Mouse (Mus musculus) liver, postnatal 0 days (tissue): Measurements from ENCODE around the gene Epo. TPM values are rescaled to one million over a fixed set of nuclear protein-coding genes. Genes with fewer than 3 reads are reported as not detected.

Experiments
- ATAC-seq: fragments of 200-750 bp; cut with Nextera tagmentation; 2 replicates; pipeline ENCODE4 v1.8.0; 2017; ENCODE audit warnings: mild to moderate bottlenecking, moderate library complexity
- DNase-seq: peaks from one replicate; pipeline ENCODE4 v3.0.0-alpha.2; 2016
- H3K27ac ChIP-seq: fragments of 300-500 bp; sonication (generic); 2 replicates; pipeline ENCODE4 v1.5.1; 2014; ENCODE audit warnings: antibody characterized with exemption, moderate library complexity, mild to moderate bottlenecking, low read depth
- H3K27me3 ChIP-seq: fragments of 300-500 bp; sonication (generic); 2 replicates; pipeline ENCODE4 v1.6.1; 2014; ENCODE audit warnings: low read length, control low read depth, mixed read lengths; ENCODE audit not compliant: insufficient read depth
- H3K36me3 ChIP-seq: fragments of 300-500 bp; sonication (generic); replicated peaks from 2 replicates; pipeline ENCODE4 v1.6.1; 2014; ENCODE audit warnings: mild to moderate bottlenecking, control low read depth, low read length, moderate library complexity, mixed read lengths; ENCODE audit not compliant: insufficient read depth
- H3K4me1 ChIP-seq: fragments of 300-500 bp; sonication (generic); 2 replicates; pipeline ENCODE4 v1.6.1; 2014; ENCODE audit warnings: antibody characterized with exemption, mild to moderate bottlenecking, control low read depth; ENCODE audit not compliant: insufficient read depth
- H3K4me2 ChIP-seq: fragments of 300-500 bp; sonication (generic); 2 replicates; pipeline ENCODE4 v1.6.1; 2014; ENCODE audit warnings: low read depth, mild to moderate bottlenecking, low read length, moderate library complexity, mixed read lengths
- H3K4me3 ChIP-seq: fragments of 300-500 bp; sonication (generic); 2 replicates; pipeline ENCODE4 v1.5.1; 2014; ENCODE audit warnings: low read depth, low read length
- H3K9ac ChIP-seq: fragments of 300-500 bp; sonication (generic); replicated peaks from 2 replicates; pipeline ENCODE4 v1.6.1; 2014; ENCODE audit warnings: mild to moderate bottlenecking, moderate library complexity
- H3K9me3 ChIP-seq: fragments of 300-500 bp; sonication (generic); 2 replicates; pipeline ENCODE4 v1.6.1; 2016; ENCODE audit warnings: mild to moderate bottlenecking, control low read depth, low read length, mixed read lengths
- CTCF ChIP-seq: sonication (generic); IDR thresholded peaks from 2 replicates; pipeline ENCODE4 v1.5.1; 2016; ENCODE audit warnings: antibody characterized with exemption, low read depth
- EP300 ChIP-seq: IDR thresholded peaks from 2 replicates; pipeline ENCODE4 v1.6.1; 2016; ENCODE audit warnings: antibody characterized with exemption, low read depth, mild to moderate bottlenecking
- WGBS: fragments of 180-500 bp; shearing (Covaris S2); extraction: QIAGEN DNeasy Blood & Tissue Kit; methylation state at CpG from one replicate; pipeline ENCODE4 v1.1.7; 2014; ENCODE audit not compliant: insufficient replicate concordance; 5-methylcytosine and 5-hydroxymethylcytosine counted together
- polyA plus RNA-seq: library from polyadenylated mRNA; unstranded; fragments of >200 nt; fragmentation: Nextera tagmentation; extraction: Ambion mirVana; gene quantifications from 2 replicates; pipeline ENCODE4 v1.2.1, GENCODE M21; 2015

The Epo gene
- polyA plus RNA-seq, 1 experiment from 2014 or later = 0.26 TPM

- no peak overlapping the region for H3K9ac ChIP-seq
- H3K4me2 ChIP-seq = no peak overlapping the region
- peaks cover 13% of the 10 kb centered on the region for H3K4me1 ChIP-seq
- H3K9me3 ChIP-seq = no peaks in the 10 kb centered on the region
- H3K4me3 ChIP-seq = no peak overlapping the region
- ATAC-seq = no peak
- no peak for DNase-seq
- H3K27ac ChIP-seq = no peak overlapping the region
- H3K27me3 ChIP-seq = no peaks in the 10 kb centered on the region
- 79% methylated on average over 12 of the region's 12 CpGs for WGBS
- TF ChIP-seq EP300 (no peak), CTCF (no peak)
- peaks cover 6% of the 10 kb centered on the region for H3K36me3 ChIP-seq
Observed at GRCm38 (mm10) chr5:137513951-137514721, 18.9 kb downstream of the Epo start.

DNA sequence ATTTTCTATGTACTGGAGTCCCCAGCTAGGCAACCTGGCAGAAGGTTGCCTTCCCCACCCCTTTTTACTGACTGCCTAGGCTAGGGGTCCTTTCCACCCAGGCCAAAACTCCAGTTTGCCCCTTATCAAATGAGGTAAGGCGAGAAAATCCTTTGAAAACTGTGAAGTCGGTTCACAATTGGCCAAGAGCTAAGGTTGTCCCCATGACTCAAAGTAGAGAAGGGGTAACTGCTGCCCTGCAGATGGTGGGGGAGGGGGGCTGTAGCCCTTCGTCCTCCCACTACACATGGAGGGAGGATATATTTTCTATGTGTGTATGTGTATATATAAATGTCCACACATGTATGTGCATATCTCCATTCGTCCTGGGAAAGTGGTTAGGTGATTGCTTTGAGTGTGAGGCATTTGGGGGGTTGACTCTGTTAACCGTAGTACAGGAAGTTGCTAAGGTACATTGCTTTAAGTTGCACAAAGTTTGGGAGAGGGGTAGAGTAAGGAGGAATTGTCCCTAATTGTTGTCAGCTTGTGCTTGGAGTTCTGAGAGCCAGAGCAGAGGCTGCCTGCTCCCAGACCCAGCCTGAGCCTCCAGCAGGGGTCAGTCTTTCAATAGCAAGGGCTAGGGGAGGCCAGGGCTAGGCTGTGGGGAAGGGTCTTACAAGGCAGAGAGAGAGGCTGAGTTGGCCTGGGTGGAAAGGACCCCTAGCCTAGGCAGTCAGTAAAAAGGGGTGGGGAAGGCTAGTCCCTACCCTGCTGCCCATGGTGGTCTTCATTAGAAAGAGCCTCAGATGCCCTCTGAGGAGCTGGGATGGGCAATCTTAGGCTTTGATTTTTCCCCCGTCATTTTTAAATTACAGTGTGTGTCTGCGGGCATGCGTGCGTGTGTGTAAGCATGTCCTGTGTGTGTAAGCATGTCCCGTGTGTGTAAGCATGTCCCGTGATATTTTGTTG lies 19.9 kb downstream of the Epo start:
- DNase-seq (no peak), ATAC-seq (no peak)
- no peaks in the 10 kb centered on the region; the same call in 1 of the 2 replicates for H3K36me3 ChIP-seq
- no peaks in the 10 kb centered on the region for H3K9me3 ChIP-seq
- no peaks in the 10 kb centered on the region for H3K27me3 ChIP-seq
- no peak overlapping the region for H3K4me3 ChIP-seq
- no peak overlapping the region for H3K9ac ChIP-seq
- H3K4me1 ChIP-seq = peaks cover 13% of the 10 kb centered on the region
- TF ChIP-seq EP300 = no peak
- peak; percentile 72 for TF ChIP-seq CTCF
- H3K27ac ChIP-seq = no peak overlapping the region
- H3K4me2 ChIP-seq = no peak overlapping the region
- 76% methylated on average over 11 of the region's 11 CpGs for WGBS

GRCm38 (mm10) chr5:137511706-137512105 lies 21.3 kb downstream of the Epo start:
- Histone ChIP-seq H3K9me3 (no peaks in the 10 kb centered on the region), H3K27me3 (no peaks in the 10 kb centered on the region), H3K9ac (no peak overlapping the region), H3K36me3 (no peaks in the 10 kb centered on the region), H3K4me2 (peak overlapping the region; percentile 90), H3K4me1 (peaks cover 13% of the 10 kb centered on the region), H3K4me3 (peak overlapping the region; percentile 90), H3K27ac (no peak overlapping the region)
- ATAC-seq (no peak), DNase-seq (no peak)
- 63% methylated on average over 3 of the region's 3 CpGs for WGBS
- TF ChIP-seq EP300 = no peak
- TF ChIP-seq CTCF = no peak

DNA sequence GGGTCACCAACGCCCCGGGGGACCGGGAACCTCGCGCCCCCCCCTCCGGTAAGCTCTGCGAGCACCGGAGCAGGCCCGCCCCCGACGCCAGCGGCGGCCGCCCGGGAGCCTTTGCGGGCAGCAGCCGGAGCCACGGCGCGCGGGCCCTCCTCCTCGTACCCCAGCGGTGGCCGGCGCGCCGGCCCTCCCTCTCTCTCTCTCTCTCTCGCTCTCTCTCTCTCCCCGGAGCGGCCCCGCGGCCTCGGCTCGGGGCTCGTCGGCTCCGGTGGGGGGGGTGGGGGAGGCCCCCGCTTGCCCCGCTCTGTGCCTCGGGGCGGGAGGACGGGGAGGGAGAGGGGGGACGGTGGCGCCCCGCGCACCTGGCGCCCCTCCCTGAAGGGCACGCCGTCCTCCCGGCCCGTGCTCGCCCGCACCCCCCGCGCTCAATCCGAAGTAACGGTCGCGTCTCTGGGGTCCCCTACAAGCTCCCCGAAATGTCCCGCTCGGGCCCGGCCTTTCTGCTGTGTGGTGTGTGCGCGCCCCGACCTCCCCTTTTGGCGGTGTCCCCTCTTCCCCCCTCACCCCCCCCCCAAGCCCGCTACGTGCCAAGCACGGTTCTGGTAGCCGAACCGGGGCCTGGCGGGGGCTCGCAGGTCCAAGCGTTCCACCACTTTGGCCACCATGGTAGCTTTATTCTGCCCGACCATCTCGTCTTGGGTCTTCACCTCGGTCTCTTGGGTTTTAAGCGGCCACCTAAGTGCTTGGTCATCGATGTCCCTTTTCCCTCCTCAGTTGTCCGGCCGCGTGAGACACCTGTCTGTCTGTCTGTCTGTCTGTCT lies 22.3 kb downstream of the Epo start:
- H3K27ac ChIP-seq = peak overlapping the region; percentile 82
- peak; percentile 73 for ATAC-seq
- TF ChIP-seq EP300 (no peak), CTCF (no peak)
- no peaks in the 10 kb centered on the region for H3K27me3 ChIP-seq
- no peaks in the 10 kb centered on the region for H3K9me3 ChIP-seq
- H3K9ac ChIP-seq = peak overlapping the region; percentile 93
- H3K4me2 ChIP-seq = peak overlapping the region; percentile 90
- 2% methylated on average over 38 of the region's 83 CpGs for WGBS
- H3K4me1 ChIP-seq = peaks cover 13% of the 10 kb centered on the region
- DNase-seq = no peak
- H3K36me3 ChIP-seq = no peaks in the 10 kb centered on the region
- peak overlapping the region; percentile 90 for H3K4me3 ChIP-seq

DNA sequence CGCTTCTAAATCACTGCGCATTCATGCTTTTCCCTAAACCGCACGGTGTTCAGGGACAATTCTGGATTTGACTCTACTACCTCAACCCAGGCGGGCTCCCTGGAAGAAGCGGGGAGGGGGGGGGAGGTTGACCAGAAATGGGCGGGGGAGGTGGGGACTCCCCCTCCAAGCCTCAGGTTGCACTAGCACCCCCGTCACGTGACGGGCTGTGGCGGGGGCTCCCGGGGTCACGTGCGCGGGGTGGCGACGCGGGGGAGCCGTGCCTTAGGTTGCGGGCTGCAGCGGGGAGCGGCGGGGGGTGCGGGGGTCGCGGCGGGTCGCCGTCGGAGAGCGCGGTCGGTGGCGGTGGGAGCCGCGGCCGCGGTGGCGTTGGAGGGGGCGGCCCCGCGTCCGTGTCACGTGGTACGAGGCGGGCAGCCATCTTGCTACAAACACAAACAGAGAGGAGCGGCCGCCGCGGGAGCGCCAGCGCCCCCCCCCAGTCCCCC lies 23.0 kb downstream of the Epo start:
- H3K4me1 ChIP-seq = peaks cover 13% of the 10 kb centered on the region
- WGBS = 3% methylated on average over 26 of the region's 52 CpGs
- no peaks in the 10 kb centered on the region for H3K36me3 ChIP-seq
- peak; percentile 83 for DNase-seq
- peak overlapping the region; percentile 93 for H3K9ac ChIP-seq
- TF ChIP-seq CTCF (no peak), EP300 (no peak)
- H3K9me3 ChIP-seq = no peaks in the 10 kb centered on the region
- peak; percentile 84 for ATAC-seq
- peak overlapping the region; percentile 90 for H3K4me3 ChIP-seq
- H3K27me3 ChIP-seq = no peaks in the 10 kb centered on the region
- H3K27ac ChIP-seq = peak overlapping the region; percentile 82
- H3K4me2 ChIP-seq = peak overlapping the region; percentile 90

GRCm38 (mm10) chr5:137504041-137504440 lies 29.0 kb downstream of the Epo start:
- peaks cover 6% of the 10 kb centered on the region; the same call in 1 of the 2 replicates for H3K36me3 ChIP-seq
- H3K27ac ChIP-seq = no peak overlapping the region
- WGBS = 79% methylated on average over 6 of the region's 6 CpGs
- DNase-seq (no peak), ATAC-seq (no peak)
- H3K9ac ChIP-seq = no peak overlapping the region
- TF ChIP-seq EP300 = no peak
- peak; percentile 39 for TF ChIP-seq CTCF
- H3K4me1 ChIP-seq = peaks cover 19% of the 10 kb centered on the region
- H3K4me2 ChIP-seq = no peak overlapping the region
- H3K9me3 ChIP-seq = no peaks in the 10 kb centered on the region
- no peaks in the 10 kb centered on the region for H3K27me3 ChIP-seq
- no peak overlapping the region for H3K4me3 ChIP-seq
